Mouse (Mus musculus) kidney, adult 2 months (tissue): Measurements from ENCODE around the gene Pmfbp1.

Experiments used
- CTCF ChIP-seq: fragments of 200-500 bp; conservative IDR thresholded peaks from 2 replicates; pipeline ENCODE4 v1.5.1; 2011; ENCODE audit warnings: low read depth, mild to moderate bottlenecking, control low read depth, low read length, moderate library complexity, mixed read lengths; ENCODE audit not compliant: insufficient read depth, insufficient read length
- POLR2A ChIP-seq: fragments of 200-500 bp; IDR thresholded peaks from one replicate; pipeline ENCODE4 v1.6.1; 2011; ENCODE audit warnings: low read depth, low read length, control low read depth

DNA sequence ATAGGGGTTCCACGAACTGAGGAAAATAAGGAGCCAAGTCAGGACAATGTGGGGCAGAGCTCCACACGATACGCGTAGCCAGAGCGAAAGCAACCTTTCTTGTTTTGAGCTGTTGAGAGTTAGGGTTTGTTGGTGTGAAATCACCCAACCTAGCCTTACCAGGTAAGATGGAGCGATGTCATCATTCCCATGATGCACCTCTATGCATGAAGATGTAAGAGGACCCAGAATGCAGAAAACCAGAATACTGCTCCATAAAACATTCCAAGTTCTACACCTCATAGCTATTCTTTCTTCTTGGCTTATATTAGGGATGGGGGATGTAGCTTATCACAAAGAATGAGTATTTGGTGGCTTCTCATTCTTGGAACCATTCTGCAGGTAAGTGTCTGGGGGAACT lies at the start of gene Pmfbp1:
- no peak for TF ChIP-seq CTCF
- no peak for TF ChIP-seq POLR2A
